Mouse (Mus musculus): ENCODE results near the gene Rbfox2. TPM values are rescaled to one million over a fixed set of nuclear protein-coding genes. Genes with fewer than 3 reads are reported as not detected.
"Not testable (repeated sequence)": the region's sequence is repeated elsewhere in the genome, so short reads cannot be mapped to it uniquely, and the experiment has no call there.

The Rbfox2 gene
- polyA plus RNA-seq, 1 experiment from 2014 or later = 13.1 TPM

DNA sequence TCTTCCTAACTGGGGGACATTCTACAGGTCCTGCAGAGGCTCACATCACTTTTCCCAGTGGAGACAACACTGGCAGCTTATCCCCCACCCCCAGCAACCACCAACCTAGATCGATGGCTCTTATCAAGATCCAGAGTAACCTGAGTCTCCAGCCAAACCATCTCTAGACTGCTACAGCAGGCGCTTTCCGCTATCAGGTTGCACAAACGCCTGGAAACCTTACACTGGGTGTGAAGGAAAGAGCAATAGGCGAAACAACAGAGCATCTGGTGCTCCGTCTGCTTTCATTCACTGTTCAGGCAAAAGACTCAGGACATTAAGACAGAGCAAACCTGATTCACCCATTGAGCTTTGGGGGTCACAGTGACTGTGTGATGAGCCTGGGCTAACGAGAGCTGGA, 15.3 kb downstream of the Rbfox2 start:
- Histone ChIP-seq H3K9ac (no peak overlapping the region), H3K27ac (no peak overlapping the region), H3K27me3 (replicated peaks) (no peaks in the 10 kb centered on the region), H3K9me3 (replicated peaks) (no peaks in the 10 kb centered on the region), H3K4me3 (no peak overlapping the region), H3K4me1 (peaks cover 12% of the 10 kb centered on the region; the same call in 1 of the 2 replicates), H3K4me2 (no peak overlapping the region), H3K36me3 (no peaks in the 10 kb centered on the region)
- ATAC-seq = no peak
- 48% methylated on average over 7 of the region's 7 CpGs for WGBS (ENCODE audit: insufficient replicate concordance)

DNA sequence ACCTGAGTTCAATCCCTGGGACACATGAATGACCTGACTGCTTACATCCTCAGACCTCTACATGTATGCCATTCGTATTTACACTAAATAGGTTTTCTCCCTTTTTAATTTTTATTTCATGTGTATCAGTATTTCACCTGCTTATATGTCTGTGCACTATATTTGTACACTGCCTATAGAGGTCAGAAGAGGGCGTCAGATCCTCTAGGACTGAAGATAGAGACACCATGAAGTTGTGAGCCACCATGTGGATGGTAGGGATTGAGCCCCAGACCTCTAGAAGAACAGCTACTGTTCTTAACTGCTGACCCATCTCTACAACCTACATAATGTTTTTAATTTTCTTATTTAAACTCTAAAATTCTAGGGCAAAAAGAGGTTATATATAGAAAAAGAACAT, 16.5 kb downstream of the Rbfox2 start:
- no peak overlapping the region for H3K9ac ChIP-seq
- no peaks in the 10 kb centered on the region for H3K9me3 ChIP-seq (replicated peaks)
- H3K4me1 ChIP-seq = peaks cover 12% of the 10 kb centered on the region; the same call in 1 of the 2 replicates
- ATAC-seq = no peak
- WGBS (ENCODE audit: insufficient replicate concordance) = 43% methylated on average over 2 of the region's 2 CpGs
- H3K27ac ChIP-seq = no peak overlapping the region
- no peak overlapping the region for H3K4me2 ChIP-seq
- H3K27me3 ChIP-seq (replicated peaks) = no peaks in the 10 kb centered on the region
- no peaks in the 10 kb centered on the region for H3K36me3 ChIP-seq
- no peak overlapping the region for H3K4me3 ChIP-seq

DNA sequence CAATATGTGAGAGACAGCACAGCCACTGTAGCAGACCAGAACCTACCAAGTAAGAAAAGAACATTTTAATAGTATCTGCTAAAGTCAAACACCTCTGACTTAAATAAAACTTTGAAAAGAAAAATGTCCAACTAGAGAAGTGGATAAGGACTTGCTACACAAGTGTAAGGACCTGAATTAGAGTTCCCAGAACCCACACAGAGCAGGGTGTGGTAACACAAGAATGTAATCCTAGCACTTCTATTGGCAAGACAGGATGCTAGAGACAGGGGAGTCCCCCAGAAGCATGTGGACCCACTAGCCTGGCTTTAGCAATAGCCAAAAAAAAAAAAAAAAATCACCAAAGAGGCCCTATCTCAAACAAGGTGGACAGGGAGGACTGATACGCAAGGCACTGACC, 26.7 kb downstream of the Rbfox2 start:
- no peaks in the 10 kb centered on the region for H3K27me3 ChIP-seq (replicated peaks)
- H3K27ac ChIP-seq = no peak overlapping the region
- no peaks in the 10 kb centered on the region for H3K9me3 ChIP-seq (replicated peaks)
- H3K4me2 ChIP-seq = no peak overlapping the region
- WGBS (ENCODE audit: insufficient replicate concordance) = 84% methylated on average over 1 of the region's 1 CpGs
- H3K36me3 ChIP-seq = no peaks in the 10 kb centered on the region
- no peaks in the 10 kb centered on the region for H3K4me1 ChIP-seq
- ATAC-seq = no peak
- H3K9ac ChIP-seq = no peak overlapping the region
- no peak overlapping the region for H3K4me3 ChIP-seq

DNA sequence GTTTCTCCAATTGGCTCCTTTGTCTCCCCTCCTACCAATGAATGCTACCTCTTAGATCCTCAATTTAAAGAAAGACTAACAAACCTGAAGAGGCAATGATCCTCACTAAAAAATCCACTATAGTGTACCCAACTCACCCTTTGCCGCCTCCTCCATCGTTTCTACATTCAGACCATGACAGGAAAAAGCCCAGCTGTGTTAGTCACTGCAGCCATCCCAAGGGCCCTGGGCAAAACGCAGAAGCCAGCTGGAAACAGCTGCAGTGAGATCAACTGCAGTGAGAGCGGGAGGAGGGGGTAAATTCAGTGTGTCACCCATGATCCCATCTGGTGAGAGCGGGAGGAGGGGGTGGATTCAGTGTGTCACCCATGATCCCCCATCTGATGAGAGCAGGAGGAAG, 28.0 kb downstream of the Rbfox2 start:
- Histone ChIP-seq H3K9ac (no peak overlapping the region), H3K27ac (no peak overlapping the region), H3K27me3 (replicated peaks) (no peaks in the 10 kb centered on the region), H3K4me3 (no peak overlapping the region), H3K4me1 (no peaks in the 10 kb centered on the region), H3K4me2 (no peak overlapping the region), H3K9me3 (replicated peaks) (no peaks in the 10 kb centered on the region), H3K36me3 (no peaks in the 10 kb centered on the region)
- no peak for ATAC-seq
- 61% methylated on average over 5 of the region's 5 CpGs for WGBS (ENCODE audit: insufficient replicate concordance)

DNA sequence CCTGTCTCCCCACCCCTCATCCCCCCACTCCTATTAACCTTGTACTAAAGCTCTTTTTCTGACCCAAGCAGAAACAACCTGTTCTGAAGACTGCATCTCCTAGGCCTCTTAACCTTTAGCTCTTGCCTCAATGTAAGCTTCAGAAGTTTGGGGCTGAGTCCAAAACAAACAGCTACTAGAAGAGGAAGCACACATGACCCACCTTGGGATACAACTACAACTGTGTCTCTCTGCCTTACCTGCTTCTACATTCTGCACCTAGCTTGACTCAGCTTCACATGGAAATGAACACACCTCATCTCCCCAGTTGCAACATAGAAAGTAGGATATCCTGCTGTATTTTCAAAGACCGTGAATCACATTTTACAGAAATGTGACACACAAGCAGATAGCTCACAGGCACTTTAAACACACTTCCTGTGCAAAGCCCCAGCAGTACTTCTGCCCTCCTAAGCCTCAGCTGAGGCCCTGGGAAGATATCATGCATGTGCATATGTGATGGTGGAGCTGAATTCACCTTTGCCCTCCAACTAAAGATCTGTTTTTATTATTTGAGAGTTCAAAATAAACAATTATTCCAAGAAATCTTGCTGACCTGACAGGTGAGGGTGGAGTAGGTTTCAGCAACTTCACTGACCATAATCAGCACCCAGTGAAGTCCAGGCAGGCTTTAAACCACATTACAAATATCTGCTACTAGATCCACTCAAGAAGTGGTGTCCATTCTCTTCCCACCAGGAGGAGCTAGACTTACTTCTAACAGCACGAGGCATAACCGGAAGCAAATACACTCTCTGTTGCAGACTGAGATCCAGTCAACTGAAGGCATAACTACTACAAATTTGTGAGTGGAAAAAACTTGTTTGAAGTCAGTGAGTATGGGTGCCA, 29.7 kb downstream of the Rbfox2 start:
- Histone ChIP-seq H3K9ac (no peak overlapping the region), H3K4me3 (no peak overlapping the region), H3K27me3 (replicated peaks) (no peaks in the 10 kb centered on the region), H3K27ac (no peak overlapping the region), H3K36me3 (no peaks in the 10 kb centered on the region), H3K9me3 (replicated peaks) (no peaks in the 10 kb centered on the region), H3K4me1 (no peaks in the 10 kb centered on the region), H3K4me2 (no peak overlapping the region)
- 44% methylated on average over 3 of the region's 3 CpGs for WGBS (ENCODE audit: insufficient replicate concordance)
- ATAC-seq = no peak

DNA sequence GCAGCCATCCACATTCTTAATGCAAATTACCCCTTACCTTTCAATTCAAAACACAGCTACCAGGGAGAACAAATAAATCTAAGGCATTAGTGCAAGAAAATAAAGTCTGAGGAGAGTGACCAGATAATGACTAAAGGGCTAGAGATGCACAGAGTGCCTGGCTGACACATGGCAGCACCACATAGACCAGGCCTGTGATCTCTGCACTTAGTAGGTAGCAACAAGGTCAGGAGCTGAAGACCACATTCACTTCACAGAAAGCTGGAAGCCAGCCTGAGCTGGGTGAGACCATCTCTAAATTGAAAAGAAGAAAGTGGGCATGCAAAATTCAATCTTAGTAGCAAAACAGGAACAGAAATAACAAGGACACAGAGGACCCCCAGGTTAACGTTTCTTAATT, 30.5 kb downstream of the Rbfox2 start:
- H3K36me3 ChIP-seq = no peaks in the 10 kb centered on the region
- no peaks in the 10 kb centered on the region for H3K27me3 ChIP-seq (replicated peaks)
- no peaks in the 10 kb centered on the region for H3K4me1 ChIP-seq
- no peak overlapping the region for H3K4me2 ChIP-seq
- no peaks in the 10 kb centered on the region for H3K9me3 ChIP-seq (replicated peaks)
- no peak overlapping the region for H3K4me3 ChIP-seq
- no peak for ATAC-seq
- H3K9ac ChIP-seq = no peak overlapping the region
- 39% methylated on average over 1 of the region's 1 CpGs for WGBS (ENCODE audit: insufficient replicate concordance)
- no peak overlapping the region for H3K27ac ChIP-seq

DNA sequence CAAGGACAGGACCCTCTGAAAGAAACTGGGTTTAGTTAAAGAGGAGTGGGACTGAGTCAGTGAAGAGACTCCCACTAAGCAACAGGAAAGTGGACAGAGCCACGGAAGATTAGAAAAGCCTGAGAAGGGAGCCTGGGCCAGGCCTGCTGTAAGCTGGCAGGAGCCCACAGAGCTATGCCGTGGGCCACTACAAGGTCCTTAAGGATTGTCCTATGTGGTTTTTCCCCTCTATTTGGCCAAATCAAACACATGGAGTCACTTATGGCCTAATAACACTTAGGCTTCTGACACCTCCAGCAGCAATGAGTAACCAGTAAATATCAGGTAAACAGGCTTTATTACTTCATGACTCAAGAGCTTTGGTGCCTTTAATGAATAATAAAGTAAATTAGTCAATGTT, 31.2 kb downstream of the Rbfox2 start:
- no peaks in the 10 kb centered on the region for H3K27me3 ChIP-seq (replicated peaks)
- H3K27ac ChIP-seq = no peak overlapping the region
- ATAC-seq = no peak
- no peak overlapping the region for H3K4me2 ChIP-seq
- no peaks in the 10 kb centered on the region for H3K9me3 ChIP-seq (replicated peaks)
- WGBS (ENCODE audit: insufficient replicate concordance) = 61% methylated on average over 2 of the region's 2 CpGs
- H3K9ac ChIP-seq = no peak overlapping the region
- no peaks in the 10 kb centered on the region for H3K36me3 ChIP-seq
- H3K4me1 ChIP-seq = 0 out of 2 replicates have a peak, but pooled peaks cover 2% of the 10 kb centered on the region
- H3K4me3 ChIP-seq = no peak overlapping the region

DNA sequence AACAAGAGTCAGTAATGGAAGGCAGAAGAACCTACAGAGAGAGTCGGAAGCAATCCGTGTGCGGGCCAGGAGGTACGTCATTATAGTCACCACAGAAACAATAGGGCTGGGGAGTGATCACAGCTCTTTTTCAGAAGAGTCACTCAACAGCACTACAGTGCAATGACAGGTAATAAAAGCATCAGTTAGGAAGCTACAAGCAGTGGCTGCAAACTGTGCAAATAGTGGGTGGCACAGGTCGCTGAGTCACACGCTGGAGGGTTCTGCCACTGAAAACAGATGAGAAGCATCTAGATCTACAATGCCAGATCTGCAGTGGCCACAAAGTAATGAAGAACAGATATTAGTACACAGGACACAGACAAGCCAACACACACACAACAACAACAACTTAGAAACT, 32.9 kb downstream of the Rbfox2 start:
- no peak for ATAC-seq
- Histone ChIP-seq H3K4me3 (no peak overlapping the region), H3K9ac (no peak overlapping the region), H3K27me3 (replicated peaks) (no peaks in the 10 kb centered on the region), H3K9me3 (replicated peaks) (no peaks in the 10 kb centered on the region), H3K27ac (no peak overlapping the region), H3K4me2 (no peak overlapping the region), H3K4me1 (0 out of 2 replicates have a peak, but pooled peaks cover 4% of the 10 kb centered on the region), H3K36me3 (no peaks in the 10 kb centered on the region)
- 76% methylated on average over 6 of the region's 6 CpGs for WGBS (ENCODE audit: insufficient replicate concordance)

DNA sequence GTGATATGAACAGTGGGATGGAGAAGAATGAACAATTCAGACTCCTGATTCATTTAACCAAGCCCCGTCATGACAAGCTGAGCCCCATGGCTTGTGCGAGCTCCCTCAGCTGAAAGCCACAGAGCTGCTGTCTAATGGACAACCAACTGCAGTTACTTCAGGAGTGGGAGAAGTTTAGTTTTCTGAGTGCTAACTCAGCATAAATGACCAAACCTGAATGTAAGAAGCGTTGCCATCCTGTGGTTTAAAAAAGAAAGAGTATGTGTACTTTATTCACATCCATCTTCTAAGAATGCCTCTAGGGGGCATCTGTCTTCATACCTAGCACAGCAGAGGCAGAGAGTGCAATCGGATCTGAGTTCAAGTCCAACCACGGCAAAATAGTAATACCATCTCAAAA, 35.5 kb downstream of the Rbfox2 start:
- no peak for ATAC-seq
- WGBS (ENCODE audit: insufficient replicate concordance) = 75% methylated on average over 5 of the region's 5 CpGs
- H3K36me3 ChIP-seq = no peaks in the 10 kb centered on the region

DNA sequence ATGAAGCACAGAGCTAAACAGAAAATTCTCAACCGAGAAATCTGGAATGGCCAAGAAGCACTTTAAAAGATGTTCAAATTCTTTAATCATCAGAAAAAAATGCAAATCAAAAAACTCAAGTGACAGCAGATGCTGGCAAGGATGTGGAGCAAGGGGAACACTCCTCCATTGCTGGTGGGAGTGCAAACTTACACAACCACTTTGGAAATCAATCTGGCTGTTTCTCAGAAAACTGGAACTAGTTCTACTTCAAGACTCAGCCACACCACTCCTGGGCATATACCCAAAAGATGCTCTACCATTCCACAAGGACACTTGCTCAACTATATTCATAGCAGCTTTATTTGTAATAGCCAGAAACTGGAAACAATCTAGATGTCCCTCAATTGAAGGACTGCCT, 37.3 kb downstream of the Rbfox2 start:
- WGBS (ENCODE audit: insufficient replicate concordance) = 70% methylated on average over 1 of the region's 1 CpGs
- not testable (repeated sequence) for H3K27ac ChIP-seq; H3K27me3 ChIP-seq (replicated peaks); ATAC-seq; H3K4me3 ChIP-seq; H3K36me3 ChIP-seq; H3K4me2 ChIP-seq; H3K9me3 ChIP-seq (replicated peaks); H3K9ac ChIP-seq
- 0 out of 2 replicates have a peak, but pooled peaks cover 11% of the 10 kb centered on the region for H3K4me1 ChIP-seq

More for the DNA sequence above, 35.5 kb downstream of the Rbfox2 start:
- no peaks in the 10 kb centered on the region for H3K9me3 ChIP-seq (replicated peaks)
- no peak overlapping the region for H3K4me3 ChIP-seq
- no peak overlapping the region for H3K27ac ChIP-seq
- H3K4me2 ChIP-seq = no peak overlapping the region
- 0 out of 2 replicates have a peak, but pooled peaks cover 4% of the 10 kb centered on the region for H3K4me1 ChIP-seq
- no peak overlapping the region for H3K9ac ChIP-seq
- H3K27me3 ChIP-seq (replicated peaks) = no peaks in the 10 kb centered on the region

DNA sequence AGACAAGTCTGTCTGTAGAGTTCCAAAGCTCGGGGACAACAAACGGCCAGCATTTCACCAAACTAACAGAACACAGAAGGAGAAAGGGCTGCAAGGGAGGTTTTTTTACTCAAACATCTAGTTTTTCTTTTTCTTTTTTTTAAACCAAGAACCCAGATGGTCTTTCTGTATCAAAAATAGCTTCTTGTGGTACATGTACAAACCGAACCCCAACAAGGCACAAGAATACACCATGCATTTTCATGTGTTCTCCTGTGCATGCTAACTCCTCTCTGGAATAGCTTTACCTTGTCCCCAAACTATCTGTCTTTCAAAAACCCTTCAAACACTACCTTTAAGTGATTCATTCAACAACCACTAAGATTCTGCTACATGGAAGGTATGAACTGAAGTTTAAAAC, 38.4 kb downstream of the Rbfox2 start:
- Histone ChIP-seq H3K9me3 (replicated peaks) (no peaks in the 10 kb centered on the region), H3K27ac (no peak overlapping the region), H3K9ac (no peak overlapping the region), H3K36me3 (no peaks in the 10 kb centered on the region), H3K4me3 (no peak overlapping the region), H3K4me2 (no peak overlapping the region), H3K27me3 (replicated peaks) (no peaks in the 10 kb centered on the region), H3K4me1 (0 out of 2 replicates have a peak, but pooled peaks cover 12% of the 10 kb centered on the region)
- 62% methylated on average over 3 of the region's 3 CpGs for WGBS (ENCODE audit: insufficient replicate concordance)
- ATAC-seq = no peak

DNA sequence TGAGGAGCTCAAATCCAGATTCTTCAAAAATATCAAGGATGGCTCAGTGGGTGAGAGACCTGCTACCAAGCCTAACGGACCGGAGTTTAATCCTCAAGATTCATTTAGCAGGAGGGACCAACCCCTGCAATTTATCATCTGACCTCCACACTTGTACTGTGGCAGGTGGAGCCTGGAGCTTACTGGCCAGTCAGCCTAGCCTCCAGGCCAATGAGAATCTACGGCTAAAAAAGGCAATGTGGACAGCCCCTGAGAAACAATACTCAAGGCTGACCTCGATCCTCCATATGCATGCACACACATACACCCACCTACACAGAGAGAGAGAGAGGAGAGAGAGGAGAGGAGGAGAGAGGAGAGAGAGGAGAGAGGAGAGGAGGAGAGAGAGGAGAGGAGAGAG, 41.5 kb downstream of the Rbfox2 start:
- H3K4me3 ChIP-seq = no peak overlapping the region
- no peaks in the 10 kb centered on the region for H3K9me3 ChIP-seq (replicated peaks)
- H3K4me1 ChIP-seq = 0 out of 2 replicates have a peak, but pooled peaks cover 9% of the 10 kb centered on the region
- no peaks in the 10 kb centered on the region for H3K36me3 ChIP-seq
- ATAC-seq = no peak
- no peaks in the 10 kb centered on the region for H3K27me3 ChIP-seq (replicated peaks)
- H3K4me2 ChIP-seq = no peak overlapping the region
- no peak overlapping the region for H3K27ac ChIP-seq
- 50% methylated on average over 4 of the region's 4 CpGs for WGBS (ENCODE audit: insufficient replicate concordance)
- H3K9ac ChIP-seq = no peak overlapping the region

Data from liver, embryonic 12.5 days (tissue).